Mouse (Mus musculus): ENCODE measurements around the gene Syt17.

- TF ChIP-seq CTCF (IDR thresholded peaks at IDR 0.05; ENCODE audit: control insufficient read depth, insufficient read depth, insufficient replicate concordance, low read depth, low read length): no peak
- TF ChIP-seq POLR2A (IDR thresholded peaks at IDR 0.05; ENCODE audit: control insufficient read depth, low read depth, low read length): no peak
These were observed 85.8 kb downstream of the Syt17 start for GRCm38 (mm10) chr7:118362258-118362657.

All from testis, adult 2 months (tissue).